Mouse (Mus musculus) ES-Bruce4 (cell line): ENCODE measurements around the gene Slc43a2. TPM values are rescaled to one million over a fixed set of nuclear protein-coding genes. Genes with fewer than 3 reads are reported as not detected.
"Not testable (repeated sequence)": the region's sequence is repeated elsewhere in the genome, so short reads cannot be mapped to it uniquely, and the experiment has no call there.

Experiments used
- H3K27ac ChIP-seq: 2 replicates; pipeline ENCODE4 v1.5.1; 2012; ENCODE audit warnings: low read length, inconsistent platforms; ENCODE audit not compliant: insufficient read depth
- H3K27me3 ChIP-seq: 2 replicates; pipeline ENCODE4 v1.6.1; 2012; ENCODE audit warnings: mild to moderate bottlenecking, low read length, inconsistent platforms; ENCODE audit not compliant: control insufficient read depth, poor library complexity, insufficient read depth, severe bottlenecking
- H3K36me3 ChIP-seq: 2 replicates; pipeline ENCODE4 v1.6.1; 2012; ENCODE audit warnings: inconsistent platforms, mild to moderate bottlenecking, low read length, moderate library complexity; ENCODE audit not compliant: control insufficient read depth, poor library complexity, insufficient read depth, severe bottlenecking
- H3K4me1 ChIP-seq: one replicate; pipeline ENCODE4 v1.8.1; 2011; ENCODE audit warnings: low read length; ENCODE audit not compliant: control insufficient read depth, insufficient read depth
- H3K4me3 ChIP-seq: 2 replicates; pipeline ENCODE4 v1.5.1; 2011; ENCODE audit warnings: low read depth, mild to moderate bottlenecking, low read length
- H3K9ac ChIP-seq: 2 replicates; pipeline ENCODE4 v1.6.1; 2012; ENCODE audit warnings: low read depth, mild to moderate bottlenecking, inconsistent platforms; ENCODE audit not compliant: poor library complexity, severe bottlenecking
- H3K9me3 ChIP-seq: replicated peaks from 2 replicates; pipeline ENCODE4 v1.6.1; 2012; ENCODE audit warnings: mild to moderate bottlenecking, low read length, inconsistent platforms; ENCODE audit not compliant: control insufficient read depth, poor library complexity, insufficient read depth, severe bottlenecking
- CTCF ChIP-seq: IDR thresholded peaks from one replicate; pipeline ENCODE4 v1.8.1; 2011; ENCODE audit warnings: low read depth, low read length
- EP300 ChIP-seq: IDR thresholded peaks from 2 replicates; pipeline ENCODE4 v1.6.1; 2011; ENCODE audit warnings: low read depth, low read length; ENCODE audit not compliant: insufficient read depth
- POLR2A ChIP-seq: IDR thresholded peaks from one replicate; pipeline ENCODE4 v1.8.1; 2011; ENCODE audit warnings: low read length; ENCODE audit not compliant: insufficient read depth
- polyA plus RNA-seq: library from polyadenylated mRNA; stranded (reverse); fragments of >200 nt; gene quantifications from 2 replicates; pipeline ENCODE4 v1.2.4, GENCODE M21; 2011; ENCODE audit warnings: low read depth; ENCODE audit not compliant: missing spikeins, insufficient read depth, insufficient read length

Slc43a2 gene
- polyA plus RNA-seq, 1 experiment = 11.3 TPM

- H3K27ac ChIP-seq = no peak overlapping the region
- no peaks in the 10 kb centered on the region for H3K4me1 ChIP-seq
- no peak for TF ChIP-seq CTCF
- TF ChIP-seq EP300 = no peak
- no peak for TF ChIP-seq POLR2A
- no peak overlapping the region for H3K9ac ChIP-seq
- H3K9me3 ChIP-seq = no peaks in the 10 kb centered on the region
- no peaks in the 10 kb centered on the region for H3K27me3 ChIP-seq
- no peak overlapping the region for H3K4me3 ChIP-seq
- H3K36me3 ChIP-seq = peaks cover 2% of the 10 kb centered on the region; the same call in 1 of the 2 replicates
These were observed 63.9 kb downstream of the Slc43a2 start for GRCm38 (mm10) chr11:75595404-75595803.

- TF ChIP-seq POLR2A = no peak
- no peak for TF ChIP-seq CTCF
- no peak for TF ChIP-seq EP300
- H3K9me3 ChIP-seq = no peaks in the 10 kb centered on the region
- H3K4me1 ChIP-seq = no peaks in the 10 kb centered on the region
- H3K9ac ChIP-seq = no peak overlapping the region
- peaks cover 2% of the 10 kb centered on the region; the same call in 1 of the 2 replicates for H3K36me3 ChIP-seq
- no peak overlapping the region for H3K4me3 ChIP-seq
- H3K27ac ChIP-seq = no peak overlapping the region
- H3K27me3 ChIP-seq = no peaks in the 10 kb centered on the region
These were observed 64.3 kb downstream of the Slc43a2 start for GRCm38 (mm10) chr11:75595816-75596215.

GRCm38 (mm10) chr11:75596726-75597255 lies 65.3 kb downstream of the Slc43a2 start:
- H3K27ac ChIP-seq = no peak overlapping the region
- no peak for TF ChIP-seq EP300
- no peak for TF ChIP-seq POLR2A
- no peak for TF ChIP-seq CTCF
- H3K4me1 ChIP-seq = no peaks in the 10 kb centered on the region
- no peaks in the 10 kb centered on the region for H3K27me3 ChIP-seq
- no peak overlapping the region for H3K4me3 ChIP-seq
- no peak overlapping the region for H3K9ac ChIP-seq
- H3K9me3 ChIP-seq = no peaks in the 10 kb centered on the region
- H3K36me3 ChIP-seq = peaks cover 2% of the 10 kb centered on the region; the same call in 1 of the 2 replicates

GRCm38 (mm10) chr11:75598004-75598403 lies 66.5 kb downstream of the Slc43a2 start:
- H3K4me3 ChIP-seq = no peak overlapping the region
- H3K9ac ChIP-seq = no peak overlapping the region
- H3K27me3 ChIP-seq = no peaks in the 10 kb centered on the region
- no peaks in the 10 kb centered on the region for H3K4me1 ChIP-seq
- no peaks in the 10 kb centered on the region for H3K9me3 ChIP-seq
- TF ChIP-seq EP300 = no peak
- TF ChIP-seq CTCF = no peak
- no peak for TF ChIP-seq POLR2A
- H3K36me3 ChIP-seq = peaks cover 2% of the 10 kb centered on the region; the same call in 1 of the 2 replicates
- no peak overlapping the region for H3K27ac ChIP-seq

GRCm38 (mm10) chr11:75599802-75600201 lies 68.3 kb downstream of the Slc43a2 start:
- not testable (repeated sequence) for H3K9me3 ChIP-seq, H3K4me1 ChIP-seq, H3K27ac ChIP-seq, H3K9ac ChIP-seq, H3K36me3 ChIP-seq, H3K4me3 ChIP-seq, H3K27me3 ChIP-seq

- H3K9ac ChIP-seq = no peak overlapping the region
- H3K4me1 ChIP-seq = peaks cover 7% of the 10 kb centered on the region
- H3K27ac ChIP-seq = peak overlapping the region; percentile 89
- no peak for TF ChIP-seq POLR2A
- no peak for TF ChIP-seq CTCF
- TF ChIP-seq EP300 = no peak
- H3K9me3 ChIP-seq = no peaks in the 10 kb centered on the region
- H3K4me3 ChIP-seq = no peak overlapping the region
- no peaks in the 10 kb centered on the region for H3K36me3 ChIP-seq
- H3K27me3 ChIP-seq = no peaks in the 10 kb centered on the region
These were observed 73.3 kb downstream of the Slc43a2 start for GRCm38 (mm10) chr11:75604826-75605225.

- no peak overlapping the region for H3K9ac ChIP-seq
- no peaks in the 10 kb centered on the region for H3K27me3 ChIP-seq
- H3K36me3 ChIP-seq = no peaks in the 10 kb centered on the region
- TF ChIP-seq CTCF = no peak
- no peak for TF ChIP-seq EP300
- TF ChIP-seq POLR2A = no peak
- peak overlapping the region; percentile 89 for H3K27ac ChIP-seq
- H3K9me3 ChIP-seq = no peaks in the 10 kb centered on the region
- H3K4me1 ChIP-seq = peaks cover 7% of the 10 kb centered on the region
- H3K4me3 ChIP-seq = no peak overlapping the region
These were observed 73.8 kb downstream of the Slc43a2 start for GRCm38 (mm10) chr11:75605318-75605717.
